Mouse (Mus musculus) lung, embryonic 16.5 days (tissue): Measurements from ENCODE around the gene Mesp1. TPM values are rescaled to one million over a fixed set of nuclear protein-coding genes. Genes with fewer than 3 reads are reported as not detected.
"Not testable (repeated sequence)": the region's sequence is repeated elsewhere in the genome, so short reads cannot be mapped to it uniquely, and the experiment has no call there.

ENCODE experiments used
- ATAC-seq: fragments of 200-750 bp; cut with Nextera tagmentation; 2 replicates; pipeline ENCODE4 v1.8.0; 2017; ENCODE audit warnings: low read depth, mild to moderate bottlenecking, moderate library complexity
- H3K27ac ChIP-seq: fragments of 300-500 bp; sonication (generic); 2 replicates; pipeline ENCODE4 v1.5.1; 2014; ENCODE audit warnings: mild to moderate bottlenecking, control low read depth, low read length
- H3K27me3 ChIP-seq: fragments of 300-500 bp; sonication (generic); 2 replicates; pipeline ENCODE4 v1.6.1; 2014; ENCODE audit warnings: low read depth, low read length, mixed read lengths; ENCODE audit not compliant: control insufficient read depth, insufficient read depth
- H3K36me3 ChIP-seq: fragments of 300-500 bp; sonication (generic); 2 replicates; pipeline ENCODE4 v1.6.1; 2014; ENCODE audit warnings: low read length; ENCODE audit not compliant: control insufficient read depth, insufficient read depth
- H3K4me1 ChIP-seq: fragments of 300-500 bp; sonication (generic); replicated peaks from 2 replicates; pipeline ENCODE4 v1.6.1; 2014; ENCODE audit warnings: low read length, mixed read lengths; ENCODE audit not compliant: control insufficient read depth, insufficient read depth
- H3K4me2 ChIP-seq: fragments of 300-500 bp; sonication (generic); 2 replicates; pipeline ENCODE4 v1.6.1; 2014; ENCODE audit warnings: low read depth, low read length, control low read depth
- H3K4me3 ChIP-seq: fragments of 300-500 bp; sonication (generic); 2 replicates; pipeline ENCODE4 v1.5.1; 2014; ENCODE audit warnings: mild to moderate bottlenecking, low read length, control low read depth
- H3K9ac ChIP-seq: fragments of 300-500 bp; sonication (generic); 2 replicates; pipeline ENCODE4 v1.6.1; 2014; ENCODE audit warnings: low read length, control low read depth
- H3K9me3 ChIP-seq: fragments of 300-500 bp; sonication (generic); 2 replicates; pipeline ENCODE4 v1.6.1; 2016; ENCODE audit warnings: low read length; ENCODE audit not compliant: control insufficient read depth
- WGBS: fragments of 180-500 bp; shearing (Covaris S2); extraction: QIAGEN DNeasy Blood & Tissue Kit; methylation state at CpG from one replicate; pipeline ENCODE4 v1.1.7; 2014; 5-methylcytosine and 5-hydroxymethylcytosine counted together
- polyA plus RNA-seq: library from polyadenylated mRNA; unstranded; fragments of >200 nt; fragmentation: Nextera tagmentation; extraction: Ambion mirVana; gene quantifications from 2 replicates; pipeline ENCODE4 v1.2.1, GENCODE M21; 2015

Mesp1 gene
- polyA plus RNA-seq, 1 experiment from 2014 or later, result not detected

- Histone ChIP-seq H3K9me3 (no peaks in the 10 kb centered on the region), H3K36me3 (no peaks in the 10 kb centered on the region), H3K4me3 (no peak overlapping the region), H3K27ac (no peak overlapping the region), H3K4me2 (no peak overlapping the region), H3K27me3 (no peaks in the 10 kb centered on the region), H3K9ac (no peak overlapping the region), H3K4me1 (no peaks in the 10 kb centered on the region)
- 46% methylated on average over 4 of the region's 4 CpGs for WGBS
- ATAC-seq, result no peak
Observed at GRCm38 (mm10) chr7:79800336-79800735, 6.7 kb upstream of the Mesp1 start.

GRCm38 (mm10) chr7:79799506-79799905 is 5.9 kb upstream of the Mesp1 start:
- no peaks in the 10 kb centered on the region for H3K36me3 ChIP-seq
- no peak for ATAC-seq
- no peaks in the 10 kb centered on the region for H3K4me1 ChIP-seq
- H3K4me2 ChIP-seq, result no peak overlapping the region
- WGBS, result 69% methylated on average over 6 of the region's 6 CpGs
- H3K9me3 ChIP-seq, result no peaks in the 10 kb centered on the region
- H3K9ac ChIP-seq, result no peak overlapping the region
- H3K27me3 ChIP-seq, result peaks cover 2% of the 10 kb centered on the region; the same call in 1 of the 2 replicates
- no peak overlapping the region for H3K4me3 ChIP-seq
- H3K27ac ChIP-seq, result no peak overlapping the region

GRCm38 (mm10) chr7:79799048-79799447 is 5.5 kb upstream of the Mesp1 start:
- Histone ChIP-seq H3K4me3 (no peak overlapping the region), H3K27me3 (peaks cover 6% of the 10 kb centered on the region), H3K36me3 (no peaks in the 10 kb centered on the region), H3K4me1 (no peaks in the 10 kb centered on the region), H3K9me3 (no peaks in the 10 kb centered on the region), H3K4me2 (no peak overlapping the region), H3K9ac (no peak overlapping the region), H3K27ac (no peak overlapping the region)
- no peak for ATAC-seq
- 2% methylated on average over 8 of the region's 8 CpGs for WGBS

- H3K9ac ChIP-seq, result no peak overlapping the region
- H3K4me1 ChIP-seq, result no peaks in the 10 kb centered on the region
- no peaks in the 10 kb centered on the region for H3K9me3 ChIP-seq
- peaks cover 11% of the 10 kb centered on the region for H3K27me3 ChIP-seq
- no peak overlapping the region for H3K4me2 ChIP-seq
- WGBS, result 37% methylated on average over 5 of the region's 5 CpGs
- no peaks in the 10 kb centered on the region for H3K36me3 ChIP-seq
- no peak overlapping the region for H3K27ac ChIP-seq
- no peak for ATAC-seq
- H3K4me3 ChIP-seq, result no peak overlapping the region
Observed at GRCm38 (mm10) chr7:79798606-79799005, 5.0 kb upstream of the Mesp1 start.

GRCm38 (mm10) chr7:79792635-79793421 is 760 bp downstream of the Mesp1 start:
- peak; percentile 44 for ATAC-seq
- peak overlapping the region; percentile 78 for H3K4me2 ChIP-seq
- peak overlapping the region; percentile 8; the same call in 1 of the 2 replicates for H3K9ac ChIP-seq
- H3K36me3 ChIP-seq, result no peaks in the 10 kb centered on the region
- under 1% methylated on average over 79 of the region's 80 CpGs for WGBS
- H3K27ac ChIP-seq, result no peak overlapping the region
- peaks cover 44% of the 10 kb centered on the region for H3K27me3 ChIP-seq
- no peaks in the 10 kb centered on the region for H3K9me3 ChIP-seq
- peaks cover 8% of the 10 kb centered on the region for H3K4me1 ChIP-seq
- peak overlapping the region; percentile 50 for H3K4me3 ChIP-seq

GRCm38 (mm10) chr7:79789812-79790211 is 3.8 kb downstream of the Mesp1 start:
- peaks cover 44% of the 10 kb centered on the region for H3K27me3 ChIP-seq
- not testable (repeated sequence) for H3K9ac ChIP-seq, H3K4me1 ChIP-seq, H3K4me3 ChIP-seq, H3K4me2 ChIP-seq, H3K27ac ChIP-seq, H3K9me3 ChIP-seq, ATAC-seq, H3K36me3 ChIP-seq
- 29% methylated on average over 2 of the region's 2 CpGs for WGBS

- ATAC-seq, result peak; percentile 34
- H3K9me3 ChIP-seq, result no peaks in the 10 kb centered on the region
- no peaks in the 10 kb centered on the region for H3K36me3 ChIP-seq
- H3K9ac ChIP-seq, result no peak overlapping the region
- peaks cover 10% of the 10 kb centered on the region for H3K27me3 ChIP-seq
- H3K4me1 ChIP-seq, result no peaks in the 10 kb centered on the region
- no peak overlapping the region for H3K4me2 ChIP-seq
- H3K27ac ChIP-seq, result no peak overlapping the region
- 17% methylated on average over 6 of the region's 6 CpGs for WGBS
- no peak overlapping the region for H3K4me3 ChIP-seq
Observed at GRCm38 (mm10) chr7:79786295-79786694, 7.3 kb downstream of the Mesp1 start.

- H3K27ac ChIP-seq, result no peak overlapping the region
- WGBS, result 83% methylated on average over 2 of the region's 2 CpGs
- no peaks in the 10 kb centered on the region for H3K9me3 ChIP-seq
- H3K4me2 ChIP-seq, result no peak overlapping the region
- H3K4me3 ChIP-seq, result no peak overlapping the region
- H3K9ac ChIP-seq, result no peak overlapping the region
- no peak for ATAC-seq
- no peaks in the 10 kb centered on the region for H3K36me3 ChIP-seq
- H3K4me1 ChIP-seq, result peaks cover 4% of the 10 kb centered on the region; the same call in 1 of the 2 replicates
- H3K27me3 ChIP-seq, result no peaks in the 10 kb centered on the region; the same call in 1 of the 2 replicates
Observed at GRCm38 (mm10) chr7:79782516-79782855, 11.1 kb downstream of the Mesp1 start.

GRCm38 (mm10) chr7:79781826-79782515 is 11.6 kb downstream of the Mesp1 start:
- no peaks in the 10 kb centered on the region for H3K36me3 ChIP-seq
- H3K9ac ChIP-seq, result no peak overlapping the region
- no peaks in the 10 kb centered on the region for H3K9me3 ChIP-seq
- H3K4me3 ChIP-seq, result no peak overlapping the region
- 69% methylated on average over 11 of the region's 11 CpGs for WGBS
- H3K4me1 ChIP-seq, result peaks cover 4% of the 10 kb centered on the region; the same call in 1 of the 2 replicates
- no peak overlapping the region for H3K27ac ChIP-seq
- no peak overlapping the region for H3K4me2 ChIP-seq
- no peak for ATAC-seq
- no peaks in the 10 kb centered on the region; the same call in 1 of the 2 replicates for H3K27me3 ChIP-seq
